Mouse (Mus musculus) liver, embryonic 15.5 days (tissue): ENCODE measurements around the gene Plekhg6. TPM values are rescaled to one million over a fixed set of nuclear protein-coding genes. Genes with fewer than 3 reads are reported as not detected.
A peak's percentile ranks its signal among the peaks of the same experiment; 100 is the strongest.

ENCODE experiments used
- ATAC-seq: fragments of 200-750 bp; cut with Nextera tagmentation; 2 replicates; pipeline ENCODE4 v1.8.0; 2017; ENCODE audit warnings: moderate number of reproducible peaks, mild to moderate bottlenecking, moderate library complexity; ENCODE audit not compliant: insufficient read depth
- H3K27ac ChIP-seq: fragments of 300-500 bp; sonication (generic); replicated peaks from 2 replicates; pipeline ENCODE4 v1.5.1; 2015; ENCODE audit warnings: mild to moderate bottlenecking, inconsistent platforms
- H3K27me3 ChIP-seq: fragments of 300-500 bp; sonication (generic); 2 replicates; pipeline ENCODE4 v1.6.1; 2015; ENCODE audit warnings: mild to moderate bottlenecking, inconsistent platforms
- H3K36me3 ChIP-seq: fragments of 300-500 bp; sonication (generic); replicated peaks from 2 replicates; pipeline ENCODE4 v1.6.1; 2015; ENCODE audit warnings: moderate library complexity, mild to moderate bottlenecking, inconsistent platforms
- H3K4me1 ChIP-seq: fragments of 300-500 bp; sonication (generic); replicated peaks from 2 replicates; pipeline ENCODE4 v1.6.1; 2015; ENCODE audit warnings: inconsistent platforms
- H3K4me2 ChIP-seq: fragments of 300-500 bp; sonication (generic); 2 replicates; pipeline ENCODE4 v1.6.1; 2015; ENCODE audit warnings: moderate library complexity, mild to moderate bottlenecking, inconsistent platforms
- H3K4me3 ChIP-seq: fragments of 300-500 bp; sonication (generic); replicated peaks from 2 replicates; pipeline ENCODE4 v1.5.1; 2015; ENCODE audit warnings: mild to moderate bottlenecking, inconsistent platforms
- H3K9ac ChIP-seq: fragments of 300-500 bp; sonication (generic); 2 replicates; pipeline ENCODE4 v1.6.1; 2015; ENCODE audit warnings: moderate library complexity, mild to moderate bottlenecking, inconsistent platforms
- H3K9me3 ChIP-seq: fragments of 300-500 bp; sonication (generic); replicated peaks from 2 replicates; pipeline ENCODE4 v1.6.1; 2016; ENCODE audit warnings: inconsistent platforms
- WGBS: fragments of 180-500 bp; shearing (Covaris S2); methylation state at CpG from one replicate; pipeline ENCODE4 v1.1.7; 2015; ENCODE audit warnings: mixed read lengths; ENCODE audit not compliant: insufficient replicate concordance; 5-methylcytosine and 5-hydroxymethylcytosine counted together
- polyA plus RNA-seq: library from polyadenylated mRNA; unstranded; fragments of >200 nt; fragmentation: Nextera tagmentation; extraction: Ambion mirVana; gene quantifications from 2 replicates; pipeline ENCODE4 v1.2.1, GENCODE M21; 2015

The Plekhg6 gene
- polyA plus RNA-seq, 1 experiment from 2014 or later = 0.70 TPM

GRCm38 (mm10) chr6:125320323-125320722, 60.3 kb downstream of the Plekhg6 start, which contains the start of gene Scnn1a:
TSS of gene Scnn1a (plus strand) at chr6:125320659.
- peaks cover 37% of the 10 kb centered on the region for H3K27me3 ChIP-seq
- no peaks in the 10 kb centered on the region for H3K9me3 ChIP-seq
- H3K9ac ChIP-seq = no peak within 1 kb of the TSS
- H3K4me1 ChIP-seq = peaks cover 9% of the 10 kb centered on the region
- ATAC-seq = no peak
- no peak within 1 kb of the TSS for H3K27ac ChIP-seq
- H3K36me3 ChIP-seq = no peaks in the 10 kb centered on the region
- WGBS = 48% methylated on average over 1 of the region's 1 CpGs
- peak within 1 kb of the TSS; percentile 7; the same call in 1 of the 2 replicates for H3K4me2 ChIP-seq
- H3K4me3 ChIP-seq = no peak within 1 kb of the TSS

GRCm38 (mm10) chr6:125319919-125320296, 60.7 kb downstream of the Plekhg6 start:
- Histone ChIP-seq H3K4me1 (peaks cover 9% of the 10 kb centered on the region; the same call in 1 of the 2 replicates), H3K4me3 (no peak overlapping the region), H3K27me3 (peaks cover 37% of the 10 kb centered on the region), H3K9me3 (no peaks in the 10 kb centered on the region), H3K9ac (no peak overlapping the region), H3K4me2 (no peak overlapping the region), H3K36me3 (no peaks in the 10 kb centered on the region), H3K27ac (no peak overlapping the region)
- ATAC-seq = no peak

GRCm38 (mm10) chr6:125318981-125319918, 61.3 kb downstream of the Plekhg6 start:
- no peaks in the 10 kb centered on the region for H3K9me3 ChIP-seq
- no peak overlapping the region for H3K27ac ChIP-seq
- ATAC-seq = no peak
- H3K4me1 ChIP-seq = peaks cover 15% of the 10 kb centered on the region
- no peak overlapping the region for H3K4me3 ChIP-seq
- H3K27me3 ChIP-seq = peaks cover 37% of the 10 kb centered on the region
- no peak overlapping the region for H3K9ac ChIP-seq
- no peak overlapping the region for H3K4me2 ChIP-seq
- WGBS = 49% methylated on average over 15 of the region's 15 CpGs
- H3K36me3 ChIP-seq = no peaks in the 10 kb centered on the region

GRCm38 (mm10) chr6:125317077-125317476, 63.5 kb downstream of the Plekhg6 start:
- Histone ChIP-seq H3K4me2 (no peak overlapping the region), H3K9me3 (no peaks in the 10 kb centered on the region), H3K4me1 (peaks cover 28% of the 10 kb centered on the region), H3K36me3 (no peaks in the 10 kb centered on the region), H3K27ac (no peak overlapping the region), H3K9ac (no peak overlapping the region), H3K4me3 (no peak overlapping the region), H3K27me3 (peaks cover 40% of the 10 kb centered on the region)
- 63% methylated on average over 7 of the region's 7 CpGs for WGBS
- no peak for ATAC-seq

GRCm38 (mm10) chr6:125314746-125315145, 65.8 kb downstream of the Plekhg6 start:
- ATAC-seq = no peak
- WGBS = 59% methylated on average over 6 of the region's 6 CpGs
- H3K36me3 ChIP-seq = 0 out of 2 replicates have a peak, but pooled peaks cover 7% of the 10 kb centered on the region
- no peak overlapping the region for H3K4me2 ChIP-seq
- H3K27me3 ChIP-seq = peaks cover 17% of the 10 kb centered on the region
- H3K4me1 ChIP-seq = peaks cover 27% of the 10 kb centered on the region
- H3K9me3 ChIP-seq = no peaks in the 10 kb centered on the region
- no peak overlapping the region for H3K9ac ChIP-seq
- H3K4me3 ChIP-seq = no peak overlapping the region
- no peak overlapping the region for H3K27ac ChIP-seq

- ATAC-seq = peak; percentile 26
Measured at GRCm38 (mm10) chr6:125314231-125314563, 66.4 kb downstream of the Plekhg6 start.

GRCm38 (mm10) chr6:125313546-125314230, 66.9 kb downstream of the Plekhg6 start, which contains the start of gene Ltbr:
TSS of gene Ltbr (minus strand) at chr6:125313885.
- peaks cover 34% of the 10 kb centered on the region for H3K4me1 ChIP-seq
- WGBS = under 1% methylated on average over 45 of the region's 46 CpGs

More at GRCm38 (mm10) chr6:125314231-125314563, 66.4 kb downstream of the Plekhg6 start:
- Histone ChIP-seq H3K36me3 (0 out of 2 replicates have a peak, but pooled peaks cover 12% of the 10 kb centered on the region), H3K27me3 (peaks cover 11% of the 10 kb centered on the region), H3K4me1 (peaks cover 32% of the 10 kb centered on the region), H3K27ac (peak overlapping the region; percentile 70; the same call in 1 of the 2 replicates), H3K9ac (peak overlapping the region; percentile 60; the same call in 1 of the 2 replicates), H3K4me2 (peak overlapping the region; percentile 58), H3K9me3 (no peaks in the 10 kb centered on the region), H3K4me3 (peak overlapping the region; percentile 62)
- WGBS = 50% methylated on average over 7 of the region's 7 CpGs

More at GRCm38 (mm10) chr6:125313546-125314230, 66.9 kb downstream of the Plekhg6 start, which contains the start of gene Ltbr:
- H3K36me3 ChIP-seq = 0 out of 2 replicates have a peak, but pooled peaks cover 15% of the 10 kb centered on the region
- H3K27ac ChIP-seq = peak within 1 kb of the TSS; percentile 75
- no peaks in the 10 kb centered on the region for H3K9me3 ChIP-seq
- peak within 1 kb of the TSS; percentile 58 for H3K4me2 ChIP-seq
- H3K9ac ChIP-seq = peak within 1 kb of the TSS; percentile 60
- peaks cover 11% of the 10 kb centered on the region for H3K27me3 ChIP-seq
- ATAC-seq = peak; percentile 78
- H3K4me3 ChIP-seq = peak within 1 kb of the TSS; percentile 62

Other genes starting within 250 kb of the Plekhg6 start
- 32.1 and 33.5 TPM in 2 replicates for gene Nop2, start 248.9 kb downstream of the Plekhg6 start, polyA plus RNA-seq
- 4.3 and 5.2 TPM in 2 replicates for gene Iffo1, start 235.6 kb downstream of the Plekhg6 start, polyA plus RNA-seq
- 1,016 and 1,025 TPM in 2 replicates for gene Gapdh, start 214.3 kb downstream of the Plekhg6 start, polyA plus RNA-seq
- gene Ncapd2, start 189.1 kb downstream of the Plekhg6 start, polyA plus RNA-seq = 93.2 and 109 TPM in 2 replicates
- gene Mrpl51, start 189.0 kb downstream of the Plekhg6 start, polyA plus RNA-seq = 145 and 160 TPM in 2 replicates
- gene Vamp1, start 165.2 kb downstream of the Plekhg6 start, polyA plus RNA-seq = 1.8 and 1.9 TPM in 2 replicates
- 8.4 and 9.0 TPM in 2 replicates for gene Tapbpl, start 148.9 kb downstream of the Plekhg6 start, polyA plus RNA-seq
- 1.3 and 1.6 TPM in 2 replicates for gene Cd27, start 143.8 kb downstream of the Plekhg6 start, polyA plus RNA-seq
- not detected in 2 replicates for gene Tuba3a, start 94.8 kb downstream of the Plekhg6 start, polyA plus RNA-seq
- 20.6 and 25.1 TPM in 2 replicates for gene Ltbr, start 66.9 kb downstream of the Plekhg6 start, polyA plus RNA-seq
- gene Scnn1a, start 60.1 kb downstream of the Plekhg6 start, polyA plus RNA-seq = 0.64 and 0.79 TPM in 2 replicates
- gene Tnfrsf1a, start 31.4 kb downstream of the Plekhg6 start, polyA plus RNA-seq = 29.4 and 31.0 TPM in 2 replicates
- 121 and 141 TPM in 2 replicates for gene Cd9, start 114.0 kb upstream of the Plekhg6 start, polyA plus RNA-seq
- 8.5 and 11.9 TPM in 2 replicates for gene Vwf, start 166.0 kb upstream of the Plekhg6 start, polyA plus RNA-seq